Mouse (Mus musculus) retina, postnatal 7 days (tissue): ENCODE results near the gene Cd163l1.
A peak's percentile ranks its signal among the peaks of the same experiment; 100 is the strongest.

ENCODE experiments used
- DNase-seq: peaks from one replicate; pipeline ENCODE4 v3.0.0-alpha.2; 2012; ENCODE audit warnings: low read depth, low spot score

Cd163l1 gene

DNA sequence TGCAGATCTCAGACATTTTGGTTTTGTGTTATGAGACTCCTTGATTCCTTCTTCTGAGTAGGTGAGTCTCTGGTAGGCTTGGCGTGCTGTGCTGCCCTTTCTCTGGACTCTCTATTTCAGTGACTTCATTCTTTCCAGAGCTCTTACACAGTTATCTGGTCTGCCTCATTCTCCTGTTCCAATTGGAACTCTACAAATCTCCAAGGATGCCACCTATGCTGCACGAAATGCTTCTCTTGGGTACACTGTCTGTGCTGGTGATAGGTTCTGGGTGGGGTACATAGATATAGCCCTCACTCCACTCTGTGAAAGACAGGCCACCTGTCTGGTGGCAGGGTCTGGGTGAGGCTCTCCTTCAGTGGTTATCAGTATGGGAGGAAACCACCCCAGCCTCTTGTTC is at the start of gene Cd163l1:
Gene Cd163l1, plus strand, starts transcription at position 301 of the 400 bp plus-strand sequence.
- DNase-seq = no peak

DNA sequence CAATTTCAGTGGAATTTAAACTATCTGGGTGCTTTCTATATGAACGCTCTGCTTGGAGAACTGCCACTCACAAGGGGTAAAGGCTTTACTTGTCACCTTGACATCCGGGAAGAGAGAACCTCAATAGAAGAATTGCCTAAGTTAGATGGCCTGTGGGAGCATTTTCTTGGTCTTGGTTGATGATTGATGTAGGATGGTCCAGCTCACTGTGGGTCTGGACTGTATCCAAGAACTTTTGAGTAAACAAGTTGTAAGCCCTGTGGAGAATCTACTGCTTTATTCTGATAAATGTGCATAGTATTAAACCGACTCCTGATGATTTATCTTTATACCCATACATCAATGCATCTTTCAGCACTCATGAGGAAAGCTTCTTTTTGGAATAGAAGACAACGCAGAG is 48.7 kb upstream of the Cd163l1 start:
- no peak for DNase-seq

DNA sequence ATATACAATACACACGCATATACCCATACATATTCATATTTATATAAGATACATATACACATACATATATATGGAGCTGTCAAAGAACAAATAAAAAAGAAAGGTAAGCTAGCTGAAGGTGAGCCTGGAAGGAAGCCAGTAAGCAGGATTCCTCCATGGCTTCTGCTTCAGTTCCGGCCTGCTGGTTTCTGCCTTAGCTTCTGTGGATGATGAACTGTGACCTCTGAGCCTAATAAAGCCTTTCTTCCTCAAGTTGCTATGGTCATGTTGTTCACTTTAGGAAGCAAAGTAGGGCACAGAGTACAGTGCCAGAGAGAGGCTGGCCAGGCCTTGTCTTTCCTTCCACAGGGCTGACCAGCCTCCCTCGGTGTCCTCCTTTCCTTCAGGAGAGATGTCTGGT is 47.2 kb upstream of the Cd163l1 start:
- DNase-seq = no peak

DNA sequence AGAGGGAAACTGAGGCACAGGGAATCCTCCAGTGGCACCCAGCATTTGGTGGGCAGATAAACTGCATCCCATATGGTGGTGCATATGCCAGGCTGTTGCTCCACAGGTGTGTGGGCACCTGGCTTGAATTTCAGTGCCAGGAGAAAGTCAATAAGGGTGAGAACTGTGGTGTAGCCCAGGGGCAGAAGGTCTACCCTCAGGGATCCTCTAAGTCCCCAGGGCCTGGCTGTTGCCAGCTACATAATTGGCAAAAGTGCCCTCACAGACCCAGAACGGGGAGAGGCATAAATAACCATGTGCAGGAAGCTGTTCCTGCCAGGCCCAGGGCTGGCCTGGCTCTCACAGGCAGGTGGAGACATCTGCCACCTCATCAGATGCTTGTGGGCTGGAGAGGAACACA is 45.1 kb upstream of the Cd163l1 start, which contains the start of gene Olfr523:
Gene Olfr523, plus strand, starts transcription at position 282 of the 400 bp plus-strand sequence.
- DNase-seq = no peak

DNA sequence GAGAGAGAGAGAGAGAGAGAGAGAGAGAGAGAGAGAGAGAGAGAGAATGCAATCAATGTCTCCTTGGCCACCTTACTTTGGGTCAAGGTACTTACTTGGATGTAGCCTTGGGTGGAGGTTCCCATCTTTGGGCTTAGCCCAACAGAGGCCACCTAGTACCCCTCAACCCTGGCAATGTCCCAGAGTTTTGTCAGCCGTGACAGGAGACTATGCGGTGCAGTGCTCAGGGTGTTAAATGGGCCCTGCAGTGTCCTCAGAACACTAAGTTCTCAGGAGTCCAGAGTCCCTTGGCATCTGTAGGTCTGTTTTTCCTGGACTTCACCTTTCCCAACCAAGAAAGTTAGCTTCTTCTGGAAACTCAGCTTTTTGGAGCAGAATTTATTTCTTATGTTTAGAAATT is 38.9 kb upstream of the Cd163l1 start:
- no peak for DNase-seq

DNA sequence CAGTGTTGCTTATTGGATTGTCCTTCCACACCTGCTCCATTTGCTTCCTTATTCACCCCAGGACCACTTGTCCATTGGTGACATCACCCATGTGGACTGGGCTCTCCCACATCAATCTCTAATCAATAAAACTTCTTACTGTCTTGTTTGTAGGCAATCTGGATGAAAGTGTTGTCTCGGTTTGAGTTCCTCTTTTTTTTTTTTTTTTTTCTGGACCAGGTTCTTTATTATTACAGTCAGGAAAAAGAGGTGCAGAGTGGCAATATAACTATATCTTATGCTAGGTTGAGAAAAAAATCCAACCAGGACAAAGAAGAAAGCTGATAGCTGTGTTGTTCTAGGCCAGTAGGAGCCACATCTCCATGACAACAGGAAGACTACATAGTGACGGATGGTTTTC is 37.4 kb upstream of the Cd163l1 start:
- no peak for DNase-seq

DNA sequence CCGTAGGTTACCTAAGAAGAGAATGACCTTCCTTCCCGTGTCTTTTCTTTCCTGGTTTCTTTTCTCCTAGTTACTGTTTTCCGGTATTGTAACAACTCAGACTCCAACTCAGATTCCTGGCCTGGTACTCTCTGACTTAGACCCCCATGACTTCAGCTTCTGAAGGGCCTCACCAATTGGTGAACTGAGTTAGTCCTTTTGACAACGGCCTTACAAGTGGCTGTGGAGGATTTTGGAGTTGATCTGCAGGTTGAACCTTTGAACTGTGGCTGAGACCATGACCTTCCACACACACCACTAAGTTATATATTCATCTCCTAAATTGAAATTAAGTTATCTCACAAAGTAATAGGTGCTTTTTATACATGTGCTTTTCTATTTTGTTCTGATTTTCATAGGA is 33.9 kb upstream of the Cd163l1 start:
- DNase-seq = no peak

DNA sequence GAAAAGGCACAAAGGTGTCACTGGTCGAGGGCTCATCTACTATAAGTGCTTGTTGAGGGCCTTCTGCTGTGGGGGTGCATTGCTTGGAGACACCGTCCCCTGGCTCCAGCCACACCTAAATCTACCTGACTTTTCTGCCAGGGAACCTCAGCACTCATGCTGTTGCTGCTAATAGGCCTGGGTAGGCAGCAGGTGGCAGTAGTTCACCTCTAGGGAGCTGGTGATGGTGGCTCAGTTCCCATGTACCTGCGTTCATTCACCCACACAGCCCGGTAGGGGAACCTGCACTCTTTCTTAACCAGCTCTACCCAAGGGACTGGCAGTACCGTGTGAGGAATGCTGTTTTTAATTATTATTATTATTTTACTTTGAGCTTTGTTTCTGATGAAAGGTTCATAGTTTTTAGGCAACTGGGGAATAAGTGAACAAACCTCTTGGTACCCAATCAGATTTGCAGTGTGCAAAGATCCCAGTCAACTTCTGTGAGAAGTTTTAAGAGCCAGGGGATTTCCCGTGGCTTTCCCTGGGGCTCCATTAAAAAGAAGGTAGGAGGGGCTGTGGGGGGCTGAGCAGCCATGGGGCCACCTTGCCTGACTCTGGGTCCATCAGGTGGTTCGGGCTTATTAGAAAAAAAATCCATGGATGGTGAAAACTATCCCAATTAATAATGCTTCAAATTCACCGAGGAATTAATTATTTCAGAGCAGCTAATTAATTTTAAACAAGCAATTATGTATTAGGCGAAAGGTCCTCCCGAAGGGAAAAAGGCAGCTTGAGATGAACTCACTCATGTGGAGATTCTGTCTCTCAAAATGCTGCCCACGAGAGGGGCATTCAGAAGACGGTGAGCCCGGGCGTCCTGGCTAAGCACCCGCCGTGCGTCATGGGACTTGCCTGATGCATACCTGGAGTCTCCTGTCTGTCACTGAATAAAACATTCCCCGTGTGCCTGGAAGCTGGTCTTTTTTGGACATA is 31.1 kb upstream of the Cd163l1 start:
- no peak for DNase-seq

DNA sequence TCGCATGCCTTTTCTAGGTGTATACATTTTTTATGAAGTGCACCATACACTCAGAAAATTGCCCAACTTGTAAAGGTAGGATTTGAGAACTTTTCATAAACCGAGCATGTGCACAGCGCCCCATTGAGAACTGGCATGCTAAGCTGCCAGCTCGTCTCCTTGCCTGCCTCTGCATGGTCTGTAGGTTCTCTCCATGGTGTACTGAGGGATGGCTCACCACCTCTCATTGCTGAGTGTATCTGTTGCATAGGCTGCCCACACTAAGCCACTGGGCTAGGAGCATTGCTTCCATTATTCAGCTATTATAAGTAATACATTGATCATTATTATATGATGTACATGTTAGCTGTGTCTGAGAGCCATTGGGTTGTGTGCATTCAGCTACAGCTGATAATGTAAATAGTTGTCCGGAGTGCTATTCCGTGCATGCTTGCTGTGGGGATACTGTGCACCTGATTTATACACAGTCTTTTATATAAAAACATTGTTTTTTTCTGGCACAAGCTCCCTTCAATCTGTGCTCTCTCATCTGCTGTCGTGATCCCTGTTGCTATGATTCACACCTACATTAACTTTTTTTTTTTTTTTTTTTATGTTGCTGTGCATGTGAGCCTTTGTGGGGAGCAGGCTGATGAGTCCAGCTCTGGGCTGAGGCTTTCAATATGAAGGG is 30.2 kb upstream of the Cd163l1 start:
- no peak for DNase-seq

DNA sequence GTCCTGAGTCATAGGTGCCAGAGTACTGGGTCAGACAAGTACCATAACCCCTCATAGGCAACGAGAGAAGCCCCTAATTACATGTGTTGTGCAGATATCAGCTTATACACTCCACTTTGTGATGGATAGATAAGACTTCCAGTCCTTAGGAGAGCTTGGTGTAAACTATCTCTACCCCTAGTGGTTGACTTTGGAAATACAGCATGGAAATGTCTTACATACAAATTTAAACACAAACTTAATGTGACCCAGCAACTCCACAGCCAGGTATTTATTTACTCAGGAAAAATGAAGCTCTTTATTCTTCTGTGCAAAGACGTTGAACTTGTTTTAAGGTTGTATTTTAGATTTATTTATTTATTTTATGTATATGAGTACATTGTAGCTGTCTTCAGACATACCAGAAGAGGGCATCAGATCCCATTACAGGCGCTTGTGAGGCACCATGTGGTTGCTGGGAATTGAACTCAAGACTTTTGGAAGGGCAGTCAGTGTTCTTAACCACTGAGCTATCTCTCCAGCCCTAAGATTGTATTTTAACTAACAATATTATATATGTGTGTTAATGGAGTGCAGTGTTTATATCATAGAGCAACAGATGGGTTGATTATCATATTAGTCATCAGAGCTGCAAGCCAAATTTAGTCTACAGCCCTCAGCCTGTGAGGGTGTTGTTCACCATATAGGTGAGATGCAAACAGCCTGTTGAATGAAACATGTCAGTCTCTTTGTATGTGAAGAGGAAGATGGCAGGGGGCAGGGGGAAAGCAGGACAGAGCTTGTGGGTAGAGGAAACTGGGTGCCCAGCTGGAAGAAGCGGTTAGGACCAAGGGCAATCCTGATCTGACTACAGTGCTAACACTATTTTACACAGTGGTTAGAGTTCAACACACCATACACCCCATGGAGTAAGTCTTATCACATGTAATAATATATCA is 29.4 kb upstream of the Cd163l1 start:
- DNase-seq = peak; percentile 16

DNA sequence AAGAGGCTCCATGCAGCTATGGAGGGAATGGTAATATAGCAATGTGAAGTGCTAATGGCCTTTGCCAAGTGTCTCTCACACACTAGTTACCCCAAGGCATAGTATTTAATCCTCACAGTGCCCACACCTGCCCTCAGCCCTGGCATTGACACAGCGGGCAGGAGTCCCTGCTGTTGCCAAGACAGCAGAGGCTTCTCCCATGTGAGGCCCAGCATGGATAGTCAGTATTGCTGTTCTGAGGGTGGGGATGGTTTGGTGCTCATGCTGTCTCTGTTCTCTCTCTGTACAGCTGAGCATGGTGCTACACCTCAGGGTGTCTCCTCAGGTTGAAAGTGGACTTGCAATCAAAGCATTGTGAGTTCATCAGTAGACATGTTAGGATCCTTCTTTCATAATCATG is 27.6 kb upstream of the Cd163l1 start:
- DNase-seq = no peak

DNA sequence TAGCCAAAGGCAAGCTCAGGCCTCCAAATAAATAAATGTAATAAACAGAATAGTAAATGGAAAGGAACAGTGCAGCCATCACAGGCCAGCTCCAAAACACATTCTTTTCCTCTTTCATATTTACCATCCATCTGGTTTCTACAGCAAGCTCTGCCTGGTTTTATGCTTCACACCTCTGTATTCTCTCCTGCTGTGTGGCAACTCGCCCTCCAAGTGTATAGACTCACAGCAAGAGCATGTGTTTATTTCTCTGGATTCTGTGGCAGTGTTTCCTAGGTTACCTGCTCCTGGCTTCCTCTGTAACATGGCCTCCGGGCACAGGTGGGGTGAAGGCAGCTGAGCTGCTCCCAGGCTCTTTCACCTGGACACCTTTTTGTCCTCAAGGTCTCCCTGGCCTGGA is 25.6 kb upstream of the Cd163l1 start:
- no peak for DNase-seq

DNA sequence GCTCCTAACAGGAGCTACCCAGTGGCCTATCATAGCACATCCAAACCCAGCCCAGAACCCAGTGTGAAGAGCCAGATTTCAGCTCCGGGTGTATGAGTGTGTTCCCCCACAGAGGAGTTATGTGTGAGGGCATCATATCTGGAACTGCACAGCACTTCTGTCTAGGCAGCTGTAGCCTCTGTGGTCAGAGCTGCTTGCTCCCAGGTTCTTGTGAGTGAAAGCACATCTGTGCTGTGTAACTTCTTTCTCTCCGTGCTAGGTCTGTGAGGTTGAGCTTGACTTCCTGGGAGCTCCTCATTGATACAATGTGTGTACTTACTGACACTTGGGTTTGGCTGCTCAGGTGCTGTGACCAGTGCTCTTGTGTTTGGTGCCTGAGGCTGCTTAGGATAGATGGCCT is 25.2 kb upstream of the Cd163l1 start:
- no peak for DNase-seq

DNA sequence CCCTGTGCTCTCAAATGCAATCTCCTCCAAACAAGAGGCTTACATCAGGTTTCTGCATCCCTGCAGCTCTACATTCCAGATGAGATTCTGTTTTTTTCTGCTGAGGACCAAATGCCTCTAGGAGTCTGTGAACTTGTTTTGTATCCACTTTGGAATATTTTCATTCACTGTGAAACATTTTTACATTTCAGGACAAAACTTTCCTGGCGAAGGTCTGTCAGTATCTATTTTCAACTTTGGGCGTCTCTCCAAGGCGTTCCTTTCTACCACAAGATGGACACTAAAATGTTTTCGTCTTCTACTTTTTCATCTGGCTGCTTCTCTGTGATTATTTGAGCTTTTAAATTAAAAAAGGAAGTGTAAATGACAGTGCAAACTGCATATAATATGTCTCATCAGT is 24.0 kb upstream of the Cd163l1 start:
- no peak for DNase-seq

DNA sequence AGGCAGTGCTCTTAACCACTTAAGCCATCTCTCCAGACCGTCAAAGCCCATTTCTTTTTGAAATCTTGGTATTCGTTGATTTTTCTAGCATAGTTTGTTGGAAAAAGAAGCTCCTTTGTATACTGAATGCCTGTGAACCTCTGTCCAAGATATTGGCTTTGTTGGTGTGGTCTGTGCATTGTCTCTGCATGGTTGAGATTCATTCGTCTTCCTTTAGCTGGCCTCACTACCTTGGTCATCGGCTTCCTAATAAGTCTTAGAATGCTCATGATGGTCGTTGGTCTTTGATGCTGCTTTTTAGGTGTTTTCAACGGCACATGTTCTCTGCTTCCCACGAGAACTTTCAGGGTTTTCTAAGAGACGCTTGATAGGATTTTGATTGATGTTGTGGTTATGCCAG is 22.1 kb upstream of the Cd163l1 start:
- no peak for DNase-seq

DNA sequence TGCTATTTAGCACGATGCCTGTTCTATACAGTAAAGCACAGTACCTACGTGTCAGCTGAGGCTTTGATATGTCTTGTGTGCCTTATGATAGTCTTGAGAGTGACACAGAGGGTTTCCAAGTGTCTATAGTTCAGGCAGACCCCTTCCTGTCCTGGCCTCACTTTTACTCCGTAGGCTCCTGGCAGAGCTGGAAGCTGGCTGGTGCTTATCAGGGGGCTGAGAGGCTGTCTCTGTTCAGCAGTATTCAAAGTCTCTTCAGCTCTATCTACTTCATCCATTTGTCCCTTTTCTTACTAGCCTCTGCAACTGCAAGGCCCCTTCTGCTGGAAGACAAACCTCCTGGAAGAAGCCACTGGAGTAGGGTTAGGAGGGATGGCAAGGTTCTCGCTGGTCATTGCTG is 17.0 kb upstream of the Cd163l1 start:
- no peak for DNase-seq

DNA sequence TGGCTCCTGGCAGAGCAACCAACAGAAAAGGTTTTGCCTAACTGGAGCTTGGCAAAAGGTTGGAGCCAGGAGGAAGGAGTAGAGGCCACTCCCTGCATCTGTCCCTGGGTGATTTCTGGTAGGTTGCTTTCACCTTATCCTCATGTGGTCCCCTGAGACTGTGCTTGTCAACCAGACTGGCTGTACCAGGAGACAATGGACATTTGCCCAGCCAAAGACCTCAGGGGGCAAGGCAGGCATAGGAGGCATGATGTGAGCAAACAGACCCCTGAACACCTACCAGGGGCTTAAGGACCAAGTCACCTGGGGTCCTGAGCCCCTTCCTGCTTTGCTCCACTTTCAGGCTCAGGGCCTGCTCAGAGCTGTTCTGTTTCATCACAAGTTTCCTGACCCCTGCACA is 12.2 kb upstream of the Cd163l1 start, which contains the start of gene Olfr524:
Gene Olfr524, minus strand, starts transcription at position 101 of the 400 bp plus-strand sequence.
- DNase-seq = no peak

DNA sequence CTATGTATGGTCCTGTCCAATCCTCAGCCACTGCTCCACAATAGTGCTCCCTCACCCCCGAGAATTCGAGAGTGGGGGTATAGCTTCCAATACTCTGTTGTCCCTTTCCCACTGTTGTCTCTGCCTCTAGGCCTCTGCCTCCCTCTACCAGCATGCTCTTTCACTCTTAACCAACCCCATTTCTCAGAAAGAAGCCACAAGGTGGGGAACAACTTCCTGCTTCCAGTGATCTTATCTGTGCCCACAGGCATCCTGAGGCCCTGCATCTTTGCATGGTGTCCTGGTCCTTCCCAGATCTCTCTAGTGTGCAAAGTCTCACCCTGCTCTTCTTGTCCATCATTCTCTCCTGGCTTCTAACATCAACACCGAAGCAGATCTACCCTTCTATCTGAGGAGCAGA is 11.2 kb upstream of the Cd163l1 start:
- DNase-seq = no peak

DNA sequence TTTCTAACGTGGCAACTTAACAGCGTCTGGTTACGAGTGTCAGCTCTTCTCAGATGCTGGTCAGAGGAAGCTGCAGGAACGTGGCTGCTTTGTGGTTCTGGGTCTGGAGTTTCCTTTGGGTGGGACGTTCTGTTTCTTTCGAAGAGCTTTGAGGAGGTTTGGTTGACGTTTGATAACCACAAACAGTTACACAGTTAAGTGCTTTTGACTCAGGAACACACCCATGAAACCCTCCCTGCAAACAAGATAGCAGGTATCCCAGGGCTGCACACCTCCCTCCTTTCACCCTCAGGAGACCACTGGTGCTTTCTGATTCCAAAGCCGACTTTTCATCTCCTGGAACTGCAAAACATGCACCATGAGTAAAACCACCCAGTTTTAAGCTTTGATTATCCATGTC is 9.9 kb upstream of the Cd163l1 start:
- no peak for DNase-seq

DNA sequence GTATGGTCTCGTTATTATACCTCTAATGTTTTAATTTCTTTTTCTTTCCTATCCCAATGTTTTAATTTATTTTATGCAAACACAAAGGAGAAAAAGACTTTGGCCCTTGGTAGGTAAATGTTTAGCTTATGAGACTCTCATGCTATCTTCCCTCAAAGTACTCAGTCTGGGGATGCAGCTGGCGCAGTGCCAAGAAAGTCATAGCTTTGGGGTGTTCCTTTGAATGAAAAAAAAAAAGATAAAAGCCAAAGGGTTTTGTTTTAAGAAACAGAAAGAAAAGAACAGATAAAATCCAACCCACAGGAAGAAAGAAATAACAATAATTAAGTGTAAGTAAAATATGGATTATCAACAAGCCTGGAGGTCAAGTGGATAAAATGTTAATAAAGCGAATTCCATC is 9.4 kb upstream of the Cd163l1 start:
- DNase-seq = no peak

DNA sequence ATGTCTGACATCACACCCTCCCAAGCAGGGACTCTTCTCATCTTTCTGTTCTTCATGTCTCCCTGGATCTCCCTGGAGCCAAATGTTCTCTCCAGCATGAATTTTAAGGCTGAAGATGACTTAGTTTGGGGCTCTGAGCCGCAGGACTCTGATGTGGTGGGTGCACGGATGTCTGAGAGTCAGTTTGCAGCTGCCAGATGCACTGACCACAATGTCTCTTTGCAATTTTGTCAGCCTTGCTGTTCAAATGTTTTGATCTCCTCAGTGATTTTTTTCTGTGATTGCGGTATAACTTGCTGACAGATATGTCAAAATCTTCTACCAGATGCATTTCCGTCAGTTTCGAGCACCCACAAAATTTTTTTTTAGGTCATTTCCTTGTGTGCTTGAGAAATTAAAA is 4.2 kb upstream of the Cd163l1 start:
- DNase-seq = no peak

DNA sequence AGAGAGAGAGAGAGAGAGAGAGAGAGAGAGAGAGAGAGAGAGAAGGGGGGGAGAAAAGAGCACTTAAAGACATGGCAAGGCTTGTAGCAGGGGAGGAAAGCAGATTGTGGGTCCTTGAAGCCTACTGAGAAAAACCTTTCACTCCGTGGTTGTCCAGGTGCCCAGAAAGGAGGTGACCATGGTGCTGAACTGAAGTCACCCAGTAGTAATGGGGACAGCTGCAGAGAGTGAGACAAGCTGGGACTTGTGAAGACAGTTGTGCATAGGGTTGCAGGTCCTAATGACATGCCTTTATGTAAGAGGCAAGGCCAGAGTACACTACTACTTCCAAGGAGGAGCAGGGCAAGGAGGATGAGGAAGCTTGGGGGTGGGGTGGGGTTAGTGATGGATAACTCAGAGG is 1.2 kb downstream of the Cd163l1 start:
- DNase-seq = no peak
